Mouse (Mus musculus): ENCODE measurements at regions not wholly inside any gene's neighbourhood (a gene's known extent, or its start where the extent isn't known, plus 50 kb on each side); places are given as distances from the start of the nearest gene placed in this dataset.

DNA sequence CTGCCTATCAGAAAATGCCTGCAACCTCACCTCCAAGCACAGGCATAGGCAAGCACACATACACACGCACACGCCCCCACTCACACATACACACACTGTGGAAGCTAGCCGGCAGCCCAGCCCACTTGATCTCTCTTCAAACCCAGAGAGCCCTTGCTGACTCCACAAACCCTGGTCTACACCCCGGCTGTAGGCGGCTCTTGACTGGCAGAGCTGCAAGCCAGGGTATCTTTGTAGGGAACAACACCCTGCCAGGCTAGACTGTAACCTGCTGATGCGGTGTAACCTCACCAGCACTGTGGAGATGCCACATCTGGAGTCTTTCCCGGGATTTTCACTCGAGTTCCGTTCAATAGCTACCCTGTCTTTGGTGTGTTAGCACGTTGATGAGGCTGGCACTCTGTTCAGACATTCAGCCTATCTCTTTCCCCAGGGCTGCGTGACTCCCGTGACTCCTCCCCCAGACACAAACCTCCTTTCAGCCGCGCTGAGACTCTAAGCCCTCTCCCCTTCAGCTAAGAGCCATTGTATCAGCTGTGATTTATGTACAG is 261.3 kb downstream of the Mycn start:
- Histone ChIP-seq H3K27me3 (ENCODE audit: control insufficient read depth, insufficient read depth, low read length) (no peaks in the 10 kb centered on the region), H3K27ac (no peak overlapping the region), H3K9ac (replicated peaks) (no peak overlapping the region), H3K4me3 (ENCODE audit: insufficient read depth in 1 of 2, low read depth in 2 of 2, low read length in 2 of 2) (no peak overlapping the region), H3K4me1 (replicated peaks; ENCODE audit: control insufficient read depth in 2 of 2, insufficient read depth in 2 of 2, low read length in 1 of 2) (no peaks in the 10 kb centered on the region; a peak in 1 of 4 replicates), H3K9me3 (ENCODE audit: control insufficient read depth, low read length) (no peaks in the 10 kb centered on the region), H3K36me3 (replicated peaks; ENCODE audit: control insufficient read depth, insufficient read depth, low read depth) (no peaks in the 10 kb centered on the region), H3K4me2 (ENCODE audit: low read depth) (no peak overlapping the region)
- DNase-seq (ENCODE audit: low read depth in 3 of 3, low spot score in 3 of 3) (no peak), ATAC-seq (ENCODE audit: insufficient read depth) (no peak)
- 33% methylated on average over 14 of the region's 14 CpGs for WGBS (ENCODE audit: insufficient replicate concordance)
- TF ChIP-seq EP300 (IDR thresholded peaks at IDR 0.05; ENCODE audit: low read depth), result no peak
- TF ChIP-seq CTCF (IDR thresholded peaks at IDR 0.05; ENCODE audit: low read depth), result no peak

- ATAC-seq (ENCODE audit: insufficient read depth) (no peak), DNase-seq (ENCODE audit: low read depth in 3 of 3, low spot score in 3 of 3) (no peak)
Observed at GRCm38 (mm10) chr12:12676676-12677075, 265.0 kb downstream of the Mycn start.

DNA sequence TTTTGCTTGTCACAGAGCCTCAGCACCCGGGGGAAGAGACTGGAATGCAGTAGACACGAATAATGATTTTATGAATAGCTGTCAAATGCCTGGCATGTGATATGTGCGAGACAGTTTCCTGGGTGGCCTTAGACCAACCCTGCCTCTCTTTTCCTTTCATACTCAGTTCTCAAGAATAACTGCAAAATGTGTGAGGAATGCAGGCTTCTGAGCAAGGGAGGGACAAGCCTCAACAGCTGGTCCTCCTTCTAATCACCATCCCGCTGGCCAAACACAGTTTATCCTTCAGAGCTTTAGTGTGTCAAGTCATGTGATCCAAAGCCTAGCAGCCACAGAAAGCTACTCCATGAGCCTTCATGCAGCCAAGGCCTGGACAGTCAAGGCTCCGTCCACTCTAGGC is 271.8 kb downstream of the Mycn start:
- WGBS (ENCODE audit: insufficient replicate concordance), result 56% methylated on average over 5 of the region's 5 CpGs
- Histone ChIP-seq H3K4me3 (ENCODE audit: insufficient read depth in 1 of 2, low read depth in 2 of 2, low read length in 2 of 2) (no peak overlapping the region), H3K27me3 (ENCODE audit: control insufficient read depth, insufficient read depth, low read length) (no peaks in the 10 kb centered on the region), H3K27ac (no peak overlapping the region), H3K9me3 (ENCODE audit: control insufficient read depth, low read length) (no peaks in the 10 kb centered on the region), H3K4me2 (ENCODE audit: low read depth) (no peak overlapping the region), H3K4me1 (replicated peaks; ENCODE audit: control insufficient read depth in 2 of 2, insufficient read depth in 2 of 2, low read length in 1 of 2) (no peaks in the 10 kb centered on the region), H3K36me3 (replicated peaks; ENCODE audit: control insufficient read depth, insufficient read depth, low read depth) (no peaks in the 10 kb centered on the region), H3K9ac (replicated peaks) (no peak overlapping the region)
- no peak for DNase-seq (ENCODE audit: low read depth in 3 of 3, low spot score in 3 of 3)
- TF ChIP-seq CTCF (IDR thresholded peaks at IDR 0.05; ENCODE audit: low read depth) (no peak), EP300 (IDR thresholded peaks at IDR 0.05; ENCODE audit: low read depth) (no peak)
- ATAC-seq (ENCODE audit: insufficient read depth), result no peak

More at GRCm38 (mm10) chr12:12676676-12677075, 265.0 kb downstream of the Mycn start:
- no peak for TF ChIP-seq CTCF (IDR thresholded peaks at IDR 0.05; ENCODE audit: low read depth)
- TF ChIP-seq EP300 (IDR thresholded peaks at IDR 0.05; ENCODE audit: low read depth), result no peak
- no peak overlapping the region for H3K4me2 ChIP-seq (ENCODE audit: low read depth)
- 61% methylated on average over 9 of the region's 9 CpGs for WGBS (ENCODE audit: insufficient replicate concordance)
- no peaks in the 10 kb centered on the region for H3K27me3 ChIP-seq (ENCODE audit: control insufficient read depth, insufficient read depth, low read length)
- no peak overlapping the region for H3K9ac ChIP-seq (replicated peaks)
- H3K4me1 ChIP-seq (replicated peaks; ENCODE audit: control insufficient read depth in 2 of 2, insufficient read depth in 2 of 2, low read length in 1 of 2), result no peaks in the 10 kb centered on the region
- no peak overlapping the region for H3K4me3 ChIP-seq (ENCODE audit: insufficient read depth in 1 of 2, low read depth in 2 of 2, low read length in 2 of 2)
- H3K27ac ChIP-seq, result no peak overlapping the region
- no peaks in the 10 kb centered on the region for H3K9me3 ChIP-seq (ENCODE audit: control insufficient read depth, low read length)
- no peaks in the 10 kb centered on the region for H3K36me3 ChIP-seq (replicated peaks; ENCODE audit: control insufficient read depth, insufficient read depth, low read depth)

DNA sequence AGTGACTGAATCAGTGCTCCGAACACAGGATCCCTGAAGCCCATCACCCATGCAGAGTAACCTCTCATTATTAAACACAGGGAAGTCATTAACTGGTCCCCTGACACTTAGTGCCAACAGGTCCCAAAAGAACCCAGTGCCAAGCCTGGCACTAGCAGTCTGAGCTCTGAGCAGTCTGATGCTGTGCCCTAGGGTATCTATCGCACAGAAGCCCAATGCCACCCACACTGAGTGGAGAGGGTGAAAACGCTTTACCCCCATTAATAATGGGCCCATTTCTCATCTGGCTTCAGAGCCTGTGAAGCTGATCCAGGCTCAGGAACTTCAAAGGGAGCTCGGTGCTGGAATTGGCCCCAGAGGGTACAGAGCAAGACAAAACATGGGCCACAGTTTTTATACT is 272.8 kb downstream of the Mycn start:
- no peak for ATAC-seq (ENCODE audit: insufficient read depth)
- Histone ChIP-seq H3K36me3 (replicated peaks; ENCODE audit: control insufficient read depth, insufficient read depth, low read depth) (no peaks in the 10 kb centered on the region), H3K27me3 (ENCODE audit: control insufficient read depth, insufficient read depth, low read length) (no peaks in the 10 kb centered on the region), H3K4me2 (ENCODE audit: low read depth) (no peak overlapping the region), H3K4me1 (replicated peaks; ENCODE audit: control insufficient read depth in 2 of 2, insufficient read depth in 2 of 2, low read length in 1 of 2) (no peaks in the 10 kb centered on the region), H3K27ac (no peak overlapping the region), H3K9ac (replicated peaks) (no peak overlapping the region), H3K9me3 (ENCODE audit: control insufficient read depth, low read length) (no peaks in the 10 kb centered on the region), H3K4me3 (ENCODE audit: insufficient read depth in 1 of 2, low read depth in 2 of 2, low read length in 2 of 2) (no peak overlapping the region)
- DNase-seq (ENCODE audit: low read depth in 3 of 3, low spot score in 3 of 3), result no peak
- TF ChIP-seq CTCF (IDR thresholded peaks at IDR 0.05; ENCODE audit: low read depth) (no peak), EP300 (IDR thresholded peaks at IDR 0.05; ENCODE audit: low read depth) (no peak)
- 61% methylated on average over 4 of the region's 4 CpGs for WGBS (ENCODE audit: insufficient replicate concordance)

DNA sequence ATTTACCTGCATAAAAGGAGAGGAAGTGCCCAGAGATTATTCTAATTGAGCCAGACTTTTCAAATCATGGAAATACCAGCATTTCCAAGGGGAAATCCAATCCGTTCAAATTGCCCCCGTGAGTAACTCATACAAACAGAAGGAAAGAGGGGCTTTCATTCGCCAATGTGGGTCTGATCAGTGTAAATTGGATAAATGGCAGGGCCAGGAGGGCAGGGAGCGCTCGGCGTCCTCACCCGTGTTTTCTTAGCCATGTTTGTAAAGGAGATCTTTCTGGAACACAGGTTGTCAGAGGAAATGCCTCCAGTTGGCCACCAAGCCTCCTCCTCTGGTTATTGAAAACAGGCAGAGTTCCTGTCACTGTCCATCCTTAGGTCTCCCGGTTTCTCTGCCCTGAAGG is 286.1 kb downstream of the Mycn start:
- WGBS (ENCODE audit: insufficient replicate concordance), result 73% methylated on average over 8 of the region's 8 CpGs
- Histone ChIP-seq H3K36me3 (replicated peaks; ENCODE audit: control insufficient read depth, insufficient read depth, low read depth) (no peaks in the 10 kb centered on the region), H3K4me1 (replicated peaks; ENCODE audit: control insufficient read depth in 2 of 2, insufficient read depth in 2 of 2, low read length in 1 of 2) (no peaks in the 10 kb centered on the region), H3K9me3 (ENCODE audit: control insufficient read depth, low read length) (no peaks in the 10 kb centered on the region), H3K27me3 (ENCODE audit: control insufficient read depth, insufficient read depth, low read length) (no peaks in the 10 kb centered on the region), H3K9ac (replicated peaks) (no peak overlapping the region), H3K27ac (no peak overlapping the region), H3K4me3 (ENCODE audit: insufficient read depth in 1 of 2, low read depth in 2 of 2, low read length in 2 of 2) (no peak overlapping the region), H3K4me2 (ENCODE audit: low read depth) (no peak overlapping the region)
- no peak for DNase-seq (ENCODE audit: low read depth in 3 of 3, low spot score in 3 of 3)
- ATAC-seq (ENCODE audit: insufficient read depth), result no peak
- TF ChIP-seq EP300 (IDR thresholded peaks at IDR 0.05; ENCODE audit: low read depth), result no peak
- TF ChIP-seq CTCF (IDR thresholded peaks at IDR 0.05; ENCODE audit: low read depth), result no peak
